In the genomic region with DNA sequence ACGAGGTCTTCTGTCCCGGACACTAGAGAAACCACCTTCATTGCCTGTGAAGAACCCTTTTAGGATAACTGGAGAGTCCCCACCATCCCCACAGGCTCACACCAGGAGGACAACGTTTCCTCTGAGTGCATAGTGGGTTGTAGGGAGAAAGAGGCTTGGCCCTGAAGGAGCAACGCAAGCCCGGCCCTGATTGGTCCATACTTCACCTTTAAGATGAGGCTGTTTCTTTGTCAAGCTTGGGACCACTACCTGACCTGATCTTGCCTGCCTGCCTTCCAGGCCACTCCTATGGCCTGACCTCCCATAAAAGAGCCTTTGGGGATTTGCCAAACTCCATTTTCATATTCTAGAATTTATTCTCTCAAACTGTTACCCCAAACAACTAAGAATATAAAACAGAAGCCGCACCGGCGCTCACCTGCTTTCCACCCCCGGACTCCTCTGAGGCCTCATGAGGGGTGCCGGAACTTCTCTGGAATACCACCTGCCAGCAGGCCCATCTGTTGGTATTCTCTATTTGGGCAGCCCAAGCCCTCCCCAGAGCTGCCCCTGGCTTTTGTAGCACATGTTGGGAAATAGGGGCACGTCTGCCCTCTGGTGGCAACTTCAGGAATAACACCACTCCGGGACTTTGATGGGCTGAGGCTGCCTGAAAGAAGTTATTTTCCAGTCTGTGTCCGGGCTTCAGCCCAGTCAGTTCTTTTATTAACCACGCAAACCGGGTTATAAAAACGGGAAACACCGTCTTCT, we compare ENCODE assay signal across 9 mouse cellular contexts.
DNase-seq lines count a peak whose midpoint lies in the region; ATAC-seq lines count a peak whose summit lies in the region.
"Had no signal": no experiment of that assay in that cellular context is flagged by ENCODE, and none has a peak within 500 bp of the region (broad histone marks: within the 10 kb centered on the region; RNA-seq: fewer than 3 reads in every experiment).

No protein-coding gene starts in this region.

- H3K36me3 ChIP-seq in forebrain, embryonic 13.5 days (ENCODE audit: poor library complexity, severe bottlenecking) = no peaks in the 10 kb centered on the region
- no peaks in the 10 kb centered on the region for H3K36me3 ChIP-seq in hindbrain, embryonic 10.5 days

- no peak overlapping the region for H3K27ac ChIP-seq in forebrain, embryonic 13.5 days
- no peak overlapping the region for H3K27ac ChIP-seq in hindbrain, embryonic 10.5 days

- WGBS in forebrain, embryonic 13.5 days = 24% methylated on average over 17 of the region's 17 CpGs
- 30% methylated on average over 17 of the region's 17 CpGs for WGBS in hindbrain, embryonic 10.5 days

- no peaks in the 10 kb centered on the region; the same call in 1 of the 2 replicates for H3K4me1 ChIP-seq in forebrain, embryonic 13.5 days
- peaks cover 5% of the 10 kb centered on the region for H3K4me1 ChIP-seq in hindbrain, embryonic 10.5 days (replicated peaks)

- 0 out of 2 replicates have a peak overlapping the region, but pooled peaks have one; percentile 15 for H3K4me2 ChIP-seq in forebrain, embryonic 13.5 days

- no peak overlapping the region for H3K4me3 ChIP-seq in forebrain, embryonic 13.5 days
- no peak overlapping the region for H3K4me3 ChIP-seq in hindbrain, embryonic 10.5 days
- H3K4me3 ChIP-seq: megakaryocyte, embryonic 14.5 days had no signal

- H3K9ac ChIP-seq in forebrain, embryonic 13.5 days = no peak overlapping the region

- H3K9me3 ChIP-seq in forebrain, embryonic 13.5 days (replicated peaks) = no peaks in the 10 kb centered on the region
- H3K9me3 ChIP-seq in hindbrain, embryonic 10.5 days = no peaks in the 10 kb centered on the region; the same call in 1 of the 2 replicates

- ATAC-seq in forebrain, embryonic 13.5 days = peak; percentile 77

- H3K27me3 ChIP-seq in forebrain, embryonic 13.5 days = no peaks in the 10 kb centered on the region
- no peaks in the 10 kb centered on the region for H3K27me3 ChIP-seq in hindbrain, embryonic 10.5 days (ENCODE audit: insufficient read depth, poor library complexity, severe bottlenecking)

- DNase-seq in MN1 (ENCODE audit: low spot score) = peak; percentile 75
- peak; percentile 47 for DNase-seq in c-Kit-positive CD71-positive TER-119-positive erythroid progenitor cells, embryonic 14.5 days (ENCODE audit: low spot score)
- peak; percentile 80 for DNase-seq in hindbrain, embryonic 10.5 days (ENCODE audit: low spot score)
- peak; percentile 66 for DNase-seq in layer of hippocampus, adult 9-11 months
- DNase-seq in lung, postnatal 25 days (ENCODE audit: low spot score) = peak; percentile 63
- peak; percentile 67 for DNase-seq in right cerebral cortex, adult 18-20 months
- DNase-seq in urinary bladder, adult 2 months (ENCODE audit: low spot score) = peak; percentile 57
